Mouse (Mus musculus) hindbrain, postnatal 0 days (tissue): Measurements from ENCODE around the gene Pitpnm2. TPM values are rescaled to one million over a fixed set of nuclear protein-coding genes. Genes with fewer than 3 reads are reported as not detected.
A peak's percentile ranks its signal among the peaks of the same experiment; 100 is the strongest.

Experiments
- ATAC-seq: fragments of 200-750 bp; cut with Nextera tagmentation; 2 replicates; pipeline ENCODE4 v1.8.0; 2017; ENCODE audit warnings: mild to moderate bottlenecking, moderate TSS enrichment, moderate library complexity
- DNase-seq: peaks from one replicate; pipeline ENCODE4 v3.0.0-alpha.2; 2015; ENCODE audit warnings: low spot score
- H3K27ac ChIP-seq: fragments of 300-500 bp; sonication (generic); 2 replicates; pipeline ENCODE4 v1.5.1; 2014; ENCODE audit warnings: mild to moderate bottlenecking
- H3K27me3 ChIP-seq: fragments of 300-500 bp; sonication (generic); 2 replicates; pipeline ENCODE4 v1.6.1; 2014; ENCODE audit warnings: low read length, mixed read lengths; ENCODE audit not compliant: insufficient read depth
- H3K36me3 ChIP-seq: fragments of 300-500 bp; sonication (generic); 2 replicates; pipeline ENCODE4 v1.6.1; 2014; ENCODE audit warnings: low read length, mixed read lengths; ENCODE audit not compliant: insufficient read depth
- H3K4me1 ChIP-seq: fragments of 300-500 bp; sonication (generic); 2 replicates; pipeline ENCODE4 v1.6.1; 2014; ENCODE audit warnings: antibody characterized with exemption, low read length, mixed read lengths; ENCODE audit not compliant: insufficient read depth
- H3K4me2 ChIP-seq: fragments of 300-500 bp; sonication (generic); 2 replicates; pipeline ENCODE4 v1.6.1; 2014; ENCODE audit warnings: low read depth, mild to moderate bottlenecking, low read length, moderate library complexity, mixed read lengths
- H3K4me3 ChIP-seq: fragments of 300-500 bp; sonication (generic); 2 replicates; pipeline ENCODE4 v1.5.1; 2014; ENCODE audit warnings: low read length
- H3K9ac ChIP-seq: fragments of 300-500 bp; sonication (generic); replicated peaks from 2 replicates; pipeline ENCODE4 v1.6.1; 2014; ENCODE audit warnings: mild to moderate bottlenecking, low read length, moderate library complexity, mixed read lengths
- H3K9me3 ChIP-seq: fragments of 300-500 bp; sonication (generic); 2 replicates; pipeline ENCODE4 v1.6.1; 2016; ENCODE audit warnings: low read length, mixed read lengths
- CTCF ChIP-seq: IDR thresholded peaks from 2 replicates; pipeline ENCODE4 v1.5.1; 2016; ENCODE audit warnings: antibody characterized with exemption, control low read depth, low read depth
- WGBS: fragments of 180-500 bp; shearing (Covaris S2); extraction: QIAGEN DNeasy Blood & Tissue Kit; methylation state at CpG from one replicate; pipeline ENCODE4 v1.1.7; 2014; 5-methylcytosine and 5-hydroxymethylcytosine counted together
- polyA plus RNA-seq: library from polyadenylated mRNA; unstranded; fragments of >200 nt; fragmentation: Nextera tagmentation; extraction: Ambion mirVana; gene quantifications from 2 replicates; pipeline ENCODE4 v1.2.1, GENCODE M21; 2015
- total RNA-seq: library from RNA; depleted of rRNA; stranded (reverse); fragments of >200 nt; gene quantifications from 2 replicates; pipeline ENCODE4 v1.2.3, GENCODE M21; 2014

Gene Pitpnm2
- total and polyA plus RNA-seq, 2 experiments from 2014 or later = 7.6 to 43.9 TPM

GRCm38 (mm10) chr5:124185706-124186464 lies 63.7 kb downstream of the Pitpnm2 start:
- Histone ChIP-seq H3K9ac (peak overlapping the region; percentile 39; the same call in 1 of the 2 replicates), H3K27me3 (no peaks in the 10 kb centered on the region), H3K4me3 (peak overlapping the region; percentile 29), H3K4me1 (peaks cover 49% of the 10 kb centered on the region), H3K36me3 (no peaks in the 10 kb centered on the region), H3K27ac (peak overlapping the region; percentile 90), H3K4me2 (peak overlapping the region; percentile 59), H3K9me3 (no peaks in the 10 kb centered on the region)
- TF ChIP-seq CTCF = no peak
- DNase-seq = no peak
- no peak for ATAC-seq
- 32% methylated on average over 15 of the region's 15 CpGs for WGBS

DNA sequence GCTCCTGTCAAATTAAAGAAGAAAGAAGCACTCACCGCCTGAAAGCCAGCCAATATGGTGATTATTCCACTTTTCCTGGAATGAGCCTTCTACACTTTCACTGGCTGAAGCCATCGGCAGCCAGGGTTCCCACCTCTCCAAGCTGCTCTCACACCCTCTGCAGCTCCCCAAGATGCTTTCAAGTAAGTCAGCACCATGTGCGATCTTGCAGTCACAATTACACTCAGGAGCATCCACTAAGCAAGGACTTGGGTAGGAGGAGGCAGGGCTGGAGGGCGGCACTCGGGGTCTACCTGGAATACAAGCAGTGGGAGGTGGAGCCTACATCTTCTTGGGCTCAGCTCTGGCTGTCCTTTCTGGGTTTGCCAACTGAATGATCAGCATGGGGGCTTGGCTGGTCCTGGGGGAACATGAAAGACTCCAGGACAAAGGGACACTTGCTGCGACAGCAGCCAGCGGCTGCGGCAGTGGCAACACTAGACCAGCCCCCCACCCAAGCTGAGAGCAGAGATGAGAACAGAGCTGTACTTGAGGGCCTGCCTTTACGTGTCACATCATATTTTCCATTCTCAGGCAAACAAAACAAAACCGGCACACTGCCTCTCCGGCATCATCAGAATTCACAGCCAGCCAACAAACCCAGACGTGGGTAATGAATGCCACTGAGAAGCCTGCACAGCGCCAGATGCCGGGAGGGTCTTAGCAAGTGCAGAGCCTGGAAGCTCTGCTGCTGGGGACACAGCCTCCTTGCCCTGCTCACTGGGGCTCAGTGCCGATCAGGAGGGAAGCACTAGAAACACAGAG lies 64.5 kb downstream of the Pitpnm2 start:
- no peak for TF ChIP-seq CTCF
- peak overlapping the region; percentile 59 for H3K4me2 ChIP-seq
- peaks cover 49% of the 10 kb centered on the region for H3K4me1 ChIP-seq
- peak; percentile 39 for ATAC-seq
- H3K36me3 ChIP-seq = no peaks in the 10 kb centered on the region
- 4% methylated on average over 15 of the region's 15 CpGs for WGBS
- DNase-seq = peak; percentile 72
- H3K9me3 ChIP-seq = no peaks in the 10 kb centered on the region
- peak overlapping the region; percentile 29 for H3K4me3 ChIP-seq
- peak overlapping the region; percentile 39; the same call in 1 of the 2 replicates for H3K9ac ChIP-seq
- H3K27ac ChIP-seq = peak overlapping the region; percentile 90
- no peaks in the 10 kb centered on the region for H3K27me3 ChIP-seq

DNA sequence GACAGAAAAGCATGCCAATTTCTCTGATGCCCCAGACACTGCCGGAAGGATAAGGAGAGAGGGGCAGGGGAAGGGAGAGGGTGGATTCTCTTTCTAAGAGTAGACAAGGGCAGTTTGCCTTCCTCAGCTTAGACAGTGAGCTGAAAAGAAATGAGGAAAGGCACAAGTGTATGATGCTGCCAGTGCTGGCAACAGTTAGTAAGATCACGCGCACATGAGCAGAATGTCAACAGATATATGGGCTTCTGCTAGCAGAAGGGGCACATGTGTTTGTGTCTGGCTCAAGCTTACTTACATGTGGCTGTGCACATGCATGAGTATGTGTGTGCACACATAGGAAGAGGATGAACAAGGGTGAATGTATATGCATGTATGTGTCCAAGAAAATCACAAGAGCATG lies 65.4 kb downstream of the Pitpnm2 start:
- TF ChIP-seq CTCF = no peak
- peak; percentile 54 for DNase-seq
- Histone ChIP-seq H3K27ac (peak overlapping the region; percentile 90; the same call in 1 of the 2 replicates), H3K4me3 (peak overlapping the region; percentile 29), H3K4me2 (peak overlapping the region; percentile 59), H3K27me3 (no peaks in the 10 kb centered on the region), H3K9me3 (no peaks in the 10 kb centered on the region), H3K9ac (peak overlapping the region; percentile 39; the same call in 1 of the 2 replicates), H3K4me1 (peaks cover 49% of the 10 kb centered on the region), H3K36me3 (no peaks in the 10 kb centered on the region)
- ATAC-seq = no peak
- WGBS = 19% methylated on average over 3 of the region's 3 CpGs

GRCm38 (mm10) chr5:124182642-124183041 lies 66.9 kb downstream of the Pitpnm2 start:
- no peaks in the 10 kb centered on the region for H3K36me3 ChIP-seq
- H3K27ac ChIP-seq = no peak overlapping the region
- ATAC-seq = no peak
- WGBS = 78% methylated on average over 7 of the region's 7 CpGs
- H3K4me3 ChIP-seq = no peak overlapping the region
- no peak for TF ChIP-seq CTCF
- no peaks in the 10 kb centered on the region for H3K27me3 ChIP-seq
- H3K9me3 ChIP-seq = no peaks in the 10 kb centered on the region
- no peak overlapping the region for H3K4me2 ChIP-seq
- no peak overlapping the region for H3K9ac ChIP-seq
- peaks cover 40% of the 10 kb centered on the region for H3K4me1 ChIP-seq
- DNase-seq = no peak

GRCm38 (mm10) chr5:124182097-124182496 lies 67.5 kb downstream of the Pitpnm2 start:
- no peak for DNase-seq
- Histone ChIP-seq H3K4me1 (peaks cover 35% of the 10 kb centered on the region), H3K4me2 (no peak overlapping the region), H3K27ac (no peak overlapping the region), H3K9ac (no peak overlapping the region), H3K27me3 (no peaks in the 10 kb centered on the region), H3K36me3 (no peaks in the 10 kb centered on the region), H3K4me3 (no peak overlapping the region), H3K9me3 (no peaks in the 10 kb centered on the region)
- WGBS = 93% methylated on average over 5 of the region's 5 CpGs
- ATAC-seq = no peak
- no peak for TF ChIP-seq CTCF

GRCm38 (mm10) chr5:124180500-124181167 lies 68.9 kb downstream of the Pitpnm2 start:
- Histone ChIP-seq H3K4me2 (no peak overlapping the region), H3K4me3 (no peak overlapping the region), H3K27me3 (no peaks in the 10 kb centered on the region), H3K9ac (no peak overlapping the region), H3K9me3 (no peaks in the 10 kb centered on the region), H3K27ac (no peak overlapping the region), H3K36me3 (no peaks in the 10 kb centered on the region), H3K4me1 (peaks cover 26% of the 10 kb centered on the region)
- no peak for TF ChIP-seq CTCF
- 77% methylated on average over 12 of the region's 12 CpGs for WGBS
- ATAC-seq (no peak), DNase-seq (no peak)
